Mouse (Mus musculus) common myeloid progenitor, adult 5-6 weeks (primary cell): ENCODE data around the gene Atg2a. TPM values are rescaled to one million over a fixed set of nuclear protein-coding genes. Genes with fewer than 3 reads are reported as not detected.
A peak's percentile ranks its signal among the peaks of the same experiment; 100 is the strongest.
"Not testable (repeated sequence)": the region's sequence is repeated elsewhere in the genome, so short reads cannot be mapped to it uniquely, and the experiment has no call there.

Source experiments
- ATAC-seq: replicated peaks from 2 replicates; pipeline ENCODE4 v1.8.0; 2016; ENCODE audit warnings: low read depth, mild to moderate bottlenecking, moderate TSS enrichment, inconsistent platforms; ENCODE audit not compliant: poor library complexity, severe bottlenecking
- total RNA-seq: library from RNA; stranded (forward); fragments of 200-1000, 187-1606 nt; gene quantifications from 2 replicates; pipeline ENCODE4 v1.2.3, GENCODE M21; 2017

Gene Atg2a
- total RNA-seq, 1 experiment from 2014 or later, result 10.7 TPM

GRCm38 (mm10) chr19:6290720-6291116 lies 49.2 kb downstream of the Atg2a start:
- ATAC-seq, result not testable (repeated sequence)

- ATAC-seq, result no peak
Observed at GRCm38 (mm10) chr19:6291117-6291781, 49.8 kb downstream of the Atg2a start.

GRCm38 (mm10) chr19:6292262-6292661 lies 50.8 kb downstream of the Atg2a start:
- no peak for ATAC-seq

GRCm38 (mm10) chr19:6294301-6294700 lies 52.8 kb downstream of the Atg2a start:
- no peak for ATAC-seq

- no peak for ATAC-seq
Observed at GRCm38 (mm10) chr19:6296551-6297210, 55.2 kb downstream of the Atg2a start.

GRCm38 (mm10) chr19:6297641-6298040 lies 56.2 kb downstream of the Atg2a start:
- ATAC-seq, result peak; percentile 76

GRCm38 (mm10) chr19:6299003-6299402 lies 57.5 kb downstream of the Atg2a start:
- ATAC-seq, result no peak

GRCm38 (mm10) chr19:6299450-6300267 lies 58.2 kb downstream of the Atg2a start:
- ATAC-seq, result peak; percentile 34

- ATAC-seq, result no peak
Observed at GRCm38 (mm10) chr19:6300402-6300841, 59.0 kb downstream of the Atg2a start.

GRCm38 (mm10) chr19:6302114-6302513 lies 60.6 kb downstream of the Atg2a start:
- ATAC-seq, result no peak

GRCm38 (mm10) chr19:6302522-6302921 lies 61.1 kb downstream of the Atg2a start:
- peak; percentile 8; the same call in 1 of the 2 replicates for ATAC-seq

GRCm38 (mm10) chr19:6303831-6304230 lies 62.4 kb downstream of the Atg2a start:
- no peak for ATAC-seq

- peak; percentile 58 for ATAC-seq
Observed at GRCm38 (mm10) chr19:6304787-6305516, 63.5 kb downstream of the Atg2a start.

- no peak for ATAC-seq
Observed at GRCm38 (mm10) chr19:6305517-6306115, 64.1 kb downstream of the Atg2a start.

GRCm38 (mm10) chr19:6306137-6306551 lies 64.7 kb downstream of the Atg2a start, which contains the start of gene Cdc42bpg:
Gene Cdc42bpg (plus strand): TSS chr19:6306456.
- peak; percentile 52 for ATAC-seq

GRCm38 (mm10) chr19:6306586-6306985 lies 65.1 kb downstream of the Atg2a start:
- peak; percentile 68 for ATAC-seq

GRCm38 (mm10) chr19:6307733-6308531 lies 66.5 kb downstream of the Atg2a start:
- no peak for ATAC-seq

- ATAC-seq, result no peak
Observed at GRCm38 (mm10) chr19:6310181-6310580, 68.7 kb downstream of the Atg2a start.

GRCm38 (mm10) chr19:6311783-6312182 lies 70.3 kb downstream of the Atg2a start:
- not testable (repeated sequence) for ATAC-seq
